Mouse (Mus musculus): ENCODE data around the gene Akt1s1. TPM values are rescaled to one million over a fixed set of nuclear protein-coding genes. Genes with fewer than 3 reads are reported as not detected.

The Akt1s1 gene
- total and polyA plus RNA-seq, 2 experiments = 23.9 to 93.9 TPM

DNA sequence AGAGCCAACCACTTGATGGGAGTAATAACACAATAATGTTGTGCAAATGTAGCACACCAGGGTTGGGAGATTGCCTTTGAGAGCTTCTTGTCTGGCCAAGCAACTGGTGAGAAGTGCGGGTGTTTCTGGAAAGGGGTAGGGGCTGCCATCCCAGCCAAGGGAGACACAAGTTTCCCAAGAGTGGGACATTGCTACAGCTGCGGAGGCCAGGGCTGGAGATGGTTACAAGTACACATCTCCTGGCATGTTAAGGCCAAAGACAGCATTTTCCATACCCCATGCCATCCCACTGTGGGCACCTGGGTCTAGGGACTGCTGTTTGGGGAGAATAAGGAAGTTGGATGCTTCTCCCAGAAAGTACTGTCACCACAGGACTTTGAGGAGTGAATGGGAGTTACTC is 4.3 kb downstream of the Akt1s1 start:
- Histone ChIP-seq H3K9ac (ENCODE audit: low read depth, low read length) (no peak overlapping the region), H3K4me1 (ENCODE audit: control insufficient read depth, insufficient read depth, low read length) (peaks cover 22% of the 10 kb centered on the region), H3K79me2 (ENCODE audit: control insufficient read depth, insufficient read depth, low read length) (peaks cover 19% of the 10 kb centered on the region; the same call in 1 of the 2 replicates), H3K27me3 (ENCODE audit: control insufficient read depth, insufficient read depth, low read length) (no peaks in the 10 kb centered on the region), H3K27ac (replicated peaks; ENCODE audit: insufficient read depth, low read depth, low read length) (no peak overlapping the region), H3K36me3 (ENCODE audit: control insufficient read depth, insufficient read depth, low read length) (no peaks in the 10 kb centered on the region), H3K4me3 (ENCODE audit: insufficient read depth, low read depth, low read length) (no peak overlapping the region)
- 95% methylated on average over 2 of the region's 2 CpGs for WGBS
- no peak for DNase-seq (ENCODE audit: extremely low read depth, low read depth, low spot score)
- TF ChIP-seq CTCF (IDR thresholded peaks at IDR 0.05; ENCODE audit: low read depth, low read length) (no peak), POLR2A (IDR thresholded peaks at IDR 0.05; ENCODE audit: extremely low read depth, insufficient read depth, low read length) (no peak)

DNA sequence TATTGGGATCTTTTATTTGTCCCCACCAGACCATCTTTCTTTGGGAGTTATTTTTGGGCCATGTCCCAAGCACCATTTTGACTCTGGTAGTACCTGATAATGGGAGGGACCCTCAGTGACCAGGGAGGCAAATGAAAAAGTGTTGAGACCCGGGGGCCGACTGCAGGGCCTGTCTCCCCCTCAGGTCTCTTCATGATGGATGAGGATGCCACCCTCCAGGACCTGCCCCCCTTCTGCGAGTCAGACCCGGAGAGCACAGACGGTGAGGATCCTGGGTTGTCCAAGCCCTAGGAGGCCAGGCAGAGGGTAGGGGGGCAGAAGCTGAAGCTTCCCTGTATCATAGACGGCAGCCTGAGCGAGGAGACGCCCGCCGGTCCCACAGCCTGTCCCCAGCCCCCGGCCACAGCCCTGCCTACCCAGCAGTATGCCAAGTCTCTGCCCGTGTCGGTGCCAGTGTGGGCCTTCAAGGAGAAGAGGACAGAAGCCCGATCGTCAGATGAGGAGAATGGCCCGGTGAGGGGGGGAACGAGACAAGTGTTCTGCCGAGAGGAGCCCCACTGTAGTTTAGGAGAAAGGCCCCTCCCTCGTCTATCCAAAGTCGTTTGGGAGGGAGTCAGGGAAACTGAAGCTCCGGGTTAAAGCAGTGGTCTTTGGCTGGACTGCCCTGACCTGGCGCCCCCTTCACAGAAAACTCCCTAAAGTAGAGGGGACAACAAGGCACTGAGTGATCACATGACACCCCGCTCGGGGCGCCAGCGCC is 5.0 kb downstream of the Akt1s1 start:
- Histone ChIP-seq H3K9ac (ENCODE audit: low read depth, low read length) (peak overlapping the region; percentile 87), H3K27me3 (ENCODE audit: control insufficient read depth, insufficient read depth, low read length) (no peaks in the 10 kb centered on the region), H3K4me3 (ENCODE audit: insufficient read depth, low read depth, low read length) (peak overlapping the region; percentile 85), H3K27ac (replicated peaks; ENCODE audit: insufficient read depth, low read depth, low read length) (peak overlapping the region; percentile 98), H3K4me1 (ENCODE audit: control insufficient read depth, insufficient read depth, low read length) (peaks cover 26% of the 10 kb centered on the region), H3K79me2 (ENCODE audit: control insufficient read depth, insufficient read depth, low read length) (peaks cover 16% of the 10 kb centered on the region; the same call in 1 of the 2 replicates), H3K36me3 (ENCODE audit: control insufficient read depth, insufficient read depth, low read length) (no peaks in the 10 kb centered on the region)
- DNase-seq (ENCODE audit: extremely low read depth, low read depth, low spot score) = no peak
- WGBS = 12% methylated on average over 26 of the region's 26 CpGs
- TF ChIP-seq CTCF (IDR thresholded peaks at IDR 0.05; ENCODE audit: low read depth, low read length) = no peak
- no peak for TF ChIP-seq POLR2A (IDR thresholded peaks at IDR 0.05; ENCODE audit: extremely low read depth, insufficient read depth, low read length)

DNA sequence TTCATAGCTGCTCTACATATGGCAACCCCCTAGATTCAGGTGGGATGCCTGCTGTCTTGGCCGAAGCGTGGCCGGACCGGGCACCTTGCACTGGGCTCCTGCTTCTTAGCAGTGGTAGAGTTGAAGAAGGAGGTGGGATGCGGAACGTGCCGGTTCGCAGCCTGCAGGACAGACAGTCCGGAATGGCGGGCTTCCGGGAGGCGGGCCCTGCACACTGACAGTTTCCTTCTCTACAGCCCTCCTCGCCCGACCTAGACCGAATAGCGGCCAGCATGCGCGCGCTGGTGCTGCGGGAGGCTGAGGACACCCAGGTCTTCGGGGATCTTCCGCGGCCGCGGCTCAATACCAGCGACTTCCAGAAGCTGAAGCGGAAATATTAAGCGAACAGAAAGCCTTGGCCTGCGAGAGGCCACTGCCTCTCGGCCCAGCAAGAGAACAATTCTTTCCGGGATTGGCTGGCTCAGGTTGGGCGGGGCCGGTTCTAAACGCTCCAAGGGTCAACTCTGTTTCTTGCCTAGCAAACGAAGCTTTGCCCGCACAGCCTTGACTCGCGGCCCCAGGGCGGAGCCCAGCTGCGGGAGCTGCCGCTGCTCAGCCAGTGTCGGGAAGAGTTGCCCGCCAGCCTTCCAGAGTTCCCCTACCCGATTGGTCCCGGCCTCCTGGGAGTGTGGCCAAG is 5.7 kb downstream of the Akt1s1 start:
- peak overlapping the region; percentile 85 for H3K4me3 ChIP-seq (ENCODE audit: insufficient read depth, low read depth, low read length)
- no peaks in the 10 kb centered on the region for H3K36me3 ChIP-seq (ENCODE audit: control insufficient read depth, insufficient read depth, low read length)
- peaks cover 16% of the 10 kb centered on the region; the same call in 1 of the 2 replicates for H3K79me2 ChIP-seq (ENCODE audit: control insufficient read depth, insufficient read depth, low read length)
- H3K9ac ChIP-seq (ENCODE audit: low read depth, low read length) = peak overlapping the region; percentile 87
- no peak for TF ChIP-seq CTCF (IDR thresholded peaks at IDR 0.05; ENCODE audit: low read depth, low read length)
- TF ChIP-seq POLR2A (IDR thresholded peaks at IDR 0.05; ENCODE audit: extremely low read depth, insufficient read depth, low read length) = peak; percentile 73
- peak; percentile 95 for DNase-seq (ENCODE audit: extremely low read depth, low read depth, low spot score)
- WGBS = 3% methylated on average over 45 of the region's 45 CpGs
- peaks cover 26% of the 10 kb centered on the region for H3K4me1 ChIP-seq (ENCODE audit: control insufficient read depth, insufficient read depth, low read length)
- peak overlapping the region; percentile 98 for H3K27ac ChIP-seq (replicated peaks; ENCODE audit: insufficient read depth, low read depth, low read length)
- H3K27me3 ChIP-seq (ENCODE audit: control insufficient read depth, insufficient read depth, low read length) = no peaks in the 10 kb centered on the region

DNA sequence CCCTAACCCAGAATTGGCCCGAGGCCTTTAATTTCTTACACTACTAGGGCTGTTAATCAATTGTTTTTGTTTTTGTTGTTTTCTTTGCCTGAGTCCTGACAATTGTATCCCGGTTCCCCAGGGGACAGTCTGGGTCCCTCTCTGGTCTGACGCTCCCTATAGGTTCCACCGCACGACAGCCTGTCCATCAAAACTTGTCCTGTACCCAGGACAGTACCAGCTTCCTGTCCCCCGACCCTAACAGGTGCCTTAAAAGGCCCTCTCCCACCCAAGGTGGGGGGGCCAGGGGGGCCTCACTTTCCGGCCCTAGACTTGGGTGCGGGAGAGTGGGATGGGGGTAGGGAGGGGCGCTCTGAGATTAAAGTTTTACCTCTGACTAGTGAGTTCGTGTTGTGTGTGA is 6.2 kb downstream of the Akt1s1 start:
- H3K9ac ChIP-seq (ENCODE audit: low read depth, low read length) = peak overlapping the region; percentile 87
- no peak for DNase-seq (ENCODE audit: extremely low read depth, low read depth, low spot score)
- peak overlapping the region; percentile 98 for H3K27ac ChIP-seq (replicated peaks; ENCODE audit: insufficient read depth, low read depth, low read length)
- H3K36me3 ChIP-seq (ENCODE audit: control insufficient read depth, insufficient read depth, low read length) = no peaks in the 10 kb centered on the region
- H3K79me2 ChIP-seq (ENCODE audit: control insufficient read depth, insufficient read depth, low read length) = peaks cover 14% of the 10 kb centered on the region; the same call in 1 of the 2 replicates
- 11% methylated on average over 10 of the region's 10 CpGs for WGBS
- peaks cover 26% of the 10 kb centered on the region for H3K4me1 ChIP-seq (ENCODE audit: control insufficient read depth, insufficient read depth, low read length)
- TF ChIP-seq POLR2A (IDR thresholded peaks at IDR 0.05; ENCODE audit: extremely low read depth, insufficient read depth, low read length) (no peak), CTCF (IDR thresholded peaks at IDR 0.05; ENCODE audit: low read depth, low read length) (no peak)
- H3K4me3 ChIP-seq (ENCODE audit: insufficient read depth, low read depth, low read length) = peak overlapping the region; percentile 85
- H3K27me3 ChIP-seq (ENCODE audit: control insufficient read depth, insufficient read depth, low read length) = no peaks in the 10 kb centered on the region

DNA sequence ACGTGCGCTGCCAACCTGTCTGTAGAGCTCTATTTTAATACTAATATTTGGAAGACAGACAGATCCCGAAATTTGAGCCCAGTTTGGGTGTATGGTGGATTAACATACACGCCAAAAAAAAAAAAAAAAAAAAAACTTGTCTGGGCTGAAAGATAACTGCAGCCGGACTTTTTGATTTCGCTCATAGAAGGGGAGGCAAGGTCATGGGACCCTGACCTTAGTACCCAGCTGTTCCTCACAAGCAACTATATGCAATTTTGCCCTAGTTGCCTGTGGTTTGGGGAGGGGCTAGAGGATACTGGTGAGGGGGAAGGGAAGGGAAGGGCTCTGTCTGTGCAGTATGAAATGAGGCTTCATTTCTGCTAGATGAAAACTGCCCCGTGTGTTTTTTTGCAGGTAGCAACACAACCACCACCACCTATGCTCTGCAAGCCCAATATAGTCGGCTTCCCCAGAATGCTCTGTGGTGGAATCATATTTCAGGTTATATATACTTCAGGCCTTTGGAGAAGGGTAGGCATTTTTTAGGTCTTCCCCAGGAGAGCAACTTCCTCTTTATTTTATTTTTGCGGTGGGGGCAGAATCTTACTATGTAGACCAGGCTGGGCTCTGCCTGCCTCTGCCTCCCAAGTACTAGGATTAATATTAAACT is 7.6 kb downstream of the Akt1s1 start:
- 50% methylated on average over 9 of the region's 9 CpGs for WGBS
- H3K9ac ChIP-seq (ENCODE audit: low read depth, low read length) = no peak overlapping the region
- H3K27ac ChIP-seq (replicated peaks; ENCODE audit: insufficient read depth, low read depth, low read length) = peak overlapping the region; percentile 68; the same call in 1 of the 2 replicates
- peaks cover 3% of the 10 kb centered on the region; the same call in 1 of the 2 replicates for H3K79me2 ChIP-seq (ENCODE audit: control insufficient read depth, insufficient read depth, low read length)
- peaks cover 16% of the 10 kb centered on the region for H3K4me1 ChIP-seq (ENCODE audit: control insufficient read depth, insufficient read depth, low read length)
- no peak for DNase-seq (ENCODE audit: extremely low read depth, low read depth, low spot score)
- H3K36me3 ChIP-seq (ENCODE audit: control insufficient read depth, insufficient read depth, low read length) = no peaks in the 10 kb centered on the region
- H3K27me3 ChIP-seq (ENCODE audit: control insufficient read depth, insufficient read depth, low read length) = no peaks in the 10 kb centered on the region
- TF ChIP-seq CTCF (IDR thresholded peaks at IDR 0.05; ENCODE audit: low read depth, low read length) (no peak), POLR2A (IDR thresholded peaks at IDR 0.05; ENCODE audit: extremely low read depth, insufficient read depth, low read length) (no peak)
- no peak overlapping the region for H3K4me3 ChIP-seq (ENCODE audit: insufficient read depth, low read depth, low read length)
